8 mouse cellular contexts compared by ENCODE assay signal in genomic region chr2:158550067-158550466, GRCm38 (mm10). TPM values are rescaled to one million over a fixed set of nuclear protein-coding genes. Genes with fewer than 3 reads are reported as not detected.
DNase-seq lines count a peak whose midpoint lies in the region; ATAC-seq and TF ChIP-seq lines count a peak whose summit lies in the region.

No protein-coding gene starts in this region.

- H3K9me3 ChIP-seq in ES-E14 (ENCODE audit: control insufficient read depth, insufficient read depth, low read depth, low read length) = no peaks in the 10 kb centered on the region; the same call in 1 of the 2 replicates
- no peaks in the 10 kb centered on the region for H3K9me3 ChIP-seq in embryonic facial prominence, embryonic 11.5 days (replicated peaks; ENCODE audit: control insufficient read depth, low read length)

- peaks cover 0 to 2% of the 10 kb centered on the region in 2 experiments; a peak in 1 of 4 replicates for H3K4me1 ChIP-seq in ES-E14 (ENCODE audit: control insufficient read depth in 2 of 2, insufficient read depth in 2 of 2, low read length in 2 of 2, poor library complexity in 1 of 2)
- no peaks in the 10 kb centered on the region for H3K4me1 ChIP-seq in embryonic facial prominence, embryonic 11.5 days (ENCODE audit: control insufficient read depth, insufficient read depth, low read length)

- in situ Hi-C loops in ES-E14 (cut with MboI; ENCODE audit: low sequenced_read_pairs in 2 of 2, unreplicated experiment in 2 of 2) = no loop called here

- intact Hi-C loops in heart, postnatal 14 days (cut with DNase I) = loop anchor here (2.0 to 5.0 kb wide), 2 partner anchors 77 to 192 kb away; no protein-coding TSS in a partner anchor

- no peak overlapping the region for H3K9ac ChIP-seq in ES-E14 (ENCODE audit: insufficient read depth, low read depth, low read length, poor library complexity, severe bottlenecking)
- H3K9ac ChIP-seq in embryonic facial prominence, embryonic 11.5 days (replicated peaks; ENCODE audit: low read length) = no peak overlapping the region

- H3K27ac ChIP-seq in ES-E14 (ENCODE audit: insufficient read depth, low read depth, low read length, poor library complexity, severe bottlenecking) = no peak overlapping the region
- H3K27ac ChIP-seq in embryonic facial prominence, embryonic 11.5 days (replicated peaks; ENCODE audit: low read depth, low read length) = no peak overlapping the region

- H3K4me3 ChIP-seq in ES-E14 (ENCODE audit: insufficient read depth in 1 of 2, low read depth in 1 of 2, low read length in 2 of 2, poor library complexity in 1 of 2, severe bottlenecking in 1 of 2) = no peak overlapping the region
- H3K4me3 ChIP-seq in embryonic facial prominence, embryonic 11.5 days (ENCODE audit: low read depth, low read length) = no peak overlapping the region

- no peak for ATAC-seq in embryonic facial prominence, embryonic 11.5 days (replicated peaks; ENCODE audit: insufficient number of reproducible peaks, low FRiP score, low TSS enrichment, low read depth)
- no peak for ATAC-seq in erythroid progenitor cell, adult 5-6 weeks (replicated peaks; ENCODE audit: low FRiP score, poor library complexity, severe bottlenecking)

- peaks cover 21% of the 10 kb centered on the region for H3K27me3 ChIP-seq in embryonic facial prominence, embryonic 11.5 days (ENCODE audit: control insufficient read depth, insufficient read depth, low read length)

- H3K4me2 ChIP-seq in embryonic facial prominence, embryonic 11.5 days (ENCODE audit: low read depth, low read length) = no peak overlapping the region

- 0% methylated on average over 3 of the region's 3 CpGs for WGBS in embryonic facial prominence, embryonic 11.5 days

- no peaks in the 10 kb centered on the region for H3K36me3 ChIP-seq in ES-E14 (ENCODE audit: control insufficient read depth, insufficient read depth, low read length, poor library complexity, severe bottlenecking)
- no peaks in the 10 kb centered on the region for H3K36me3 ChIP-seq in embryonic facial prominence, embryonic 11.5 days (replicated peaks; ENCODE audit: control insufficient read depth, insufficient read depth, low read depth, low read length)

- peak; percentile 70 for DNase-seq in ES-E14 (ENCODE audit: low read depth, low spot score)
- peak; percentile 84 for DNase-seq in adrenal gland, postnatal 25 days
- DNase-seq in embryonic facial prominence, embryonic 11.5 days (ENCODE audit: low spot score) = peak; percentile 85
- DNase-seq in heart, postnatal 14 days = peak; percentile 80 to 86
- peak; percentile 72 to 98 for DNase-seq in layer of hippocampus, postnatal 25 days (ENCODE audit: extremely low spot score in 1 of 2, low spot score in 1 of 2)
- peak; percentile 83 for DNase-seq in mesoderm, embryonic 11.5 days (ENCODE audit: low read depth, low spot score)
- DNase-seq in right cerebral cortex, postnatal 4 days = peak; percentile 96

TF ChIP-seq in ES-E14, 5 proteins besides CTCF, POLR2A, EP300 and RAD21:
- TF ChIP-seq ZC3H11A (IDR thresholded peaks at IDR 0.05; ENCODE audit: borderline replicate concordance, low read depth, low read length) (peak; percentile 64; the same call in 1 of the 2 replicates), HCFC1 (IDR thresholded peaks at IDR 0.05; ENCODE audit: borderline replicate concordance, insufficient read depth, low read length) (no peak)

RNA-seq across cellular contexts. Expression of gene Arhgap40, which starts 37.5 kb away (rescaled TPM):
- total RNA-seq in ES-E14 (2012; rRNA removed) = 0.58 and 0.89 TPM in 2 replicates
- not detected in 2 replicates for total RNA-seq in adrenal gland, postnatal 25 days (2021)
- 0.24 and 0.55 TPM in 2 replicates for polyA plus RNA-seq in embryonic facial prominence, embryonic 11.5 days (2014; fragmentation: Nextera tagmentation; extraction: Ambion mirVana)
- under 1 TPM in 1 of 2 experiments, not detected in 1; 0.14 TPM for total RNA-seq in heart, postnatal 14 days (2021)
- not detected for total RNA-seq in layer of hippocampus, postnatal 25 days (2021)
- not detected in 2 replicates for total RNA-seq in erythroid progenitor cell, adult 5-6 weeks (2015; ENCODE audit: low replicate concordance)
- total RNA-seq in erythroid progenitor cell, adult 5-6 weeks (2017; ENCODE audit: low replicate concordance) = not detected in 2 replicates

RNA-seq across cellular contexts. Expression of gene Adig, which starts 47.7 kb away (rescaled TPM):
- 0.85 TPM in 1 of 2 replicates, not detected in the other for total RNA-seq in ES-E14 (2012; rRNA removed)
- 43.7 and 44.2 TPM in 2 replicates for total RNA-seq in adrenal gland, postnatal 25 days (2021)
- not detected in 2 replicates for polyA plus RNA-seq in embryonic facial prominence, embryonic 11.5 days (2014; fragmentation: Nextera tagmentation; extraction: Ambion mirVana)
- 1 to 10 TPM; 1.1 to 4.8 TPM for total RNA-seq in heart, postnatal 14 days (2021)
- not detected for total RNA-seq in layer of hippocampus, postnatal 25 days (2021)
- total RNA-seq in erythroid progenitor cell, adult 5-6 weeks (2015; ENCODE audit: low replicate concordance) = not detected in 2 replicates
- total RNA-seq in erythroid progenitor cell, adult 5-6 weeks (2017; ENCODE audit: low replicate concordance) = not detected in 2 replicates
